Mouse (Mus musculus): ENCODE measurements at regions not wholly inside any gene's neighbourhood (a gene's known extent, or its start where the extent isn't known, plus 50 kb on each side); places are given as distances from the start of the nearest gene placed in this dataset.

DNA sequence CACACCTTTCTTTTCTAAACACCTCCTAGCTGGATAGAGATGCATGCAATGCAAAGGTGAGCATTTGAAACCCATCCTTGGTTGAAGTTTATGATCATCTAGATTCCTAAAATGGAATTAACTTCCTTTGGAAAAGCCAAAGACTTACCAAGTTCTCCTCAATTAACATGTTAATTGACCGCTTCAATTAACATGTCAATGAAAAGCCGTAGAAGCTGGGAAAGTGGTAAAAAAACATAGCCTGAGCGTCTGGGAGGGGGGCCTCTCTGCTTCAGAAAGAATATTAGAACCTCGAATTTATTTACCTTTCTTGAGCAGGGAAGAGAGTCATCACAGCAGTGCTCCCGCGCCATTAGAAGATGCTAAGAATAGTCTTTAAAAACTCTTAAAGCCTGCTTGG is 338.5 kb downstream of the Sox9 start:
- dilution Hi-C loops (cut with MboI; ENCODE audit: extremely low pct_ligation_motif_present, extremely low pct_unique_long_range_greater_than_20kb, low sequenced_read_pairs): no loop called here
- no peaks in the 10 kb centered on the region for H3K9me3 ChIP-seq (replicated peaks; ENCODE audit: low read length)
- no peak overlapping the region for H3K27ac ChIP-seq (ENCODE audit: insufficient read depth, low read depth)
- peaks cover 0 to 26% of the 10 kb centered on the region in 2 experiments for H3K36me3 ChIP-seq (replicated peaks in 1 of 2; ENCODE audit: control insufficient read depth in 1 of 2, insufficient read depth in 1 of 2, low read length in 1 of 2)
- no peak overlapping the region for H3K9ac ChIP-seq (ENCODE audit: insufficient read depth, low read depth)
- H3K79me2 ChIP-seq (replicated peaks; ENCODE audit: control insufficient read depth, extremely low read depth, insufficient read depth, poor library complexity, severe bottlenecking): no peaks in the 10 kb centered on the region
- H3K27me3 ChIP-seq (replicated peaks): no peaks in the 10 kb centered on the region
- in situ Hi-C loops (cut with MboI; ENCODE audit: low pct_ligation_motif_present, low pct_unique_long_range_greater_than_20kb, low sequenced_read_pairs): no loop called here
- no peak for TF ChIP-seq USF2 (conservative IDR thresholded peaks at IDR 0.05; ENCODE audit: low read depth, low read length)
- no peak for TF ChIP-seq POLR2A (IDR thresholded peaks at IDR 0.05; ENCODE audit: low read depth, low read length)
- TF ChIP-seq TCF12 (IDR thresholded peaks at IDR 0.05; ENCODE audit: low read depth, low read length): no peak
- TF ChIP-seq ZKSCAN1 (IDR thresholded peaks at IDR 0.05; ENCODE audit: borderline replicate concordance, low read depth, low read length): no peak
- no peak for TF ChIP-seq MAFK (IDR thresholded peaks at IDR 0.05; ENCODE audit: insufficient replicate concordance, low read length)
- TF ChIP-seq NRF1 (IDR thresholded peaks at IDR 0.05; ENCODE audit: low read depth, low read length): no peak
- no peak for TF ChIP-seq USF1 (IDR thresholded peaks at IDR 0.05; ENCODE audit: low read depth, low read length)
- no peak for TF ChIP-seq NELFE (IDR thresholded peaks at IDR 0.05; ENCODE audit: low read depth, low read length)
- TF ChIP-seq ZMIZ1 (IDR thresholded peaks at IDR 0.05; ENCODE audit: low read depth, low read length): no peak
- TF ChIP-seq RCOR1 (conservative IDR thresholded peaks at IDR 0.05; ENCODE audit: low read depth, low read length): no peak
- TF ChIP-seq MAZ (IDR thresholded peaks at IDR 0.05; ENCODE audit: low read depth, low read length): no peak
- TF ChIP-seq ELF1 (IDR thresholded peaks at IDR 0.05; ENCODE audit: low read depth, low read length): no peak
- no peak for TF ChIP-seq MEF2A (IDR thresholded peaks at IDR 0.05; ENCODE audit: borderline replicate concordance, low read depth, low read length)
- TF ChIP-seq TBP (conservative IDR thresholded peaks at IDR 0.05; ENCODE audit: low read depth, low read length): no peak
- TF ChIP-seq RAD21 (IDR thresholded peaks at IDR 0.05; ENCODE audit: low read depth, low read length): no peak
- TF ChIP-seq KAT2A (IDR thresholded peaks at IDR 0.05; ENCODE audit: insufficient replicate concordance, low read length): no peak
- no peak for TF ChIP-seq ZNF384 (IDR thresholded peaks at IDR 0.05; ENCODE audit: low read depth, low read length)
- no peak for DNase-seq (ENCODE audit: extremely low read depth)
- peaks cover 0 to 4% of the 10 kb centered on the region in 2 experiments; a peak in 1 of 4 replicates for H3K4me1 ChIP-seq (ENCODE audit: control insufficient read depth in 1 of 2, insufficient read depth in 2 of 2)
- H3K4me2 ChIP-seq (ENCODE audit: insufficient read depth, low read depth, poor library complexity, severe bottlenecking): no peak overlapping the region
- no peak overlapping the region for H3K4me3 ChIP-seq (replicated peaks in 1 of 3; ENCODE audit: low read depth in 2 of 3, low read length in 2 of 3, poor library complexity in 1 of 3)

DNA sequence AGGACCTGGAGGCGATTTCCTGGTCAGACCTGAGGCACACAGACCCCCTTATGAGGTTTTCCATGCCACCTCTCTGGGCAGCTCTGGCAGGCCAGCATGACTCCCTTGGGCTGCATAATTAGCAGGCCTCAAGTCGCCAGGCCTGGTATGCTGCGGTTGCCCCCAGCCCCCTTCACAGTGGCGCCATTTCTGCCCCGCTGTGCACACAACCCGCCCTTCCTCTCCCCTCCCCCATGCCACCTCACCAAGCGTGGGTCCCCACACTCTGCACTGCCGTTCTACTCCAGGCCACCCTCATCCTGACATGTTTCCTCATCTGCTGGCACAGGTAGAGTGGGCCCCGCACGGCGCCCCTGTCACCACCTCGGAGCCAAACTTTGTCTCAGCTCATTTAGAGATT is 339.3 kb downstream of the Sox9 start:
- in situ Hi-C loops (cut with MboI; ENCODE audit: low pct_ligation_motif_present, low pct_unique_long_range_greater_than_20kb, low sequenced_read_pairs) (no loop called here), dilution Hi-C loops (cut with MboI; ENCODE audit: extremely low pct_ligation_motif_present, extremely low pct_unique_long_range_greater_than_20kb, low sequenced_read_pairs) (no loop called here)
- Histone ChIP-seq H3K4me1 (ENCODE audit: control insufficient read depth in 1 of 2, insufficient read depth in 2 of 2) (peaks cover 0 to 4% of the 10 kb centered on the region in 2 experiments; a peak in 1 of 4 replicates), H3K27me3 (replicated peaks) (no peaks in the 10 kb centered on the region), H3K79me2 (replicated peaks; ENCODE audit: control insufficient read depth, extremely low read depth, insufficient read depth, poor library complexity, severe bottlenecking) (no peaks in the 10 kb centered on the region), H3K27ac (ENCODE audit: insufficient read depth, low read depth) (no peak overlapping the region), H3K9ac (ENCODE audit: insufficient read depth, low read depth) (no peak overlapping the region), H3K4me2 (ENCODE audit: insufficient read depth, low read depth, poor library complexity, severe bottlenecking) (no peak overlapping the region), H3K9me3 (replicated peaks; ENCODE audit: low read length) (no peaks in the 10 kb centered on the region), H3K36me3 (replicated peaks in 1 of 2; ENCODE audit: control insufficient read depth in 1 of 2, insufficient read depth in 1 of 2, low read length in 1 of 2) (peaks cover 0 to 31% of the 10 kb centered on the region in 2 experiments), H3K4me3 (replicated peaks in 1 of 3; ENCODE audit: low read depth in 2 of 3, low read length in 2 of 3, poor library complexity in 1 of 3) (no peak overlapping the region)
- DNase-seq (ENCODE audit: extremely low read depth): no peak
- no peak for TF ChIP-seq NELFE (IDR thresholded peaks at IDR 0.05; ENCODE audit: low read depth, low read length)
- no peak for TF ChIP-seq KAT2A (IDR thresholded peaks at IDR 0.05; ENCODE audit: insufficient replicate concordance, low read length)
- TF ChIP-seq IRF4 (IDR thresholded peaks at IDR 0.05; ENCODE audit: low read depth, low read length): no peak
- no peak for TF ChIP-seq NRF1 (IDR thresholded peaks at IDR 0.05; ENCODE audit: low read depth, low read length)
- TF ChIP-seq POLR2AphosphoS2 (IDR thresholded peaks at IDR 0.05; ENCODE audit: low read depth, low read length): no peak
- TF ChIP-seq HCFC1 (IDR thresholded peaks at IDR 0.05; ENCODE audit: low read depth, low read length): no peak
- TF ChIP-seq TCF12 (IDR thresholded peaks at IDR 0.05; ENCODE audit: low read depth, low read length): no peak
- TF ChIP-seq CTCF (conservative IDR thresholded peaks at IDR 0.05 in 1 of 2, IDR thresholded peaks at IDR 0.05 in 1 of 2; ENCODE audit: low read depth in 2 of 2, low read length in 2 of 2): no peak
- TF ChIP-seq USF2 (conservative IDR thresholded peaks at IDR 0.05; ENCODE audit: low read depth, low read length): no peak
- TF ChIP-seq MYC (IDR thresholded peaks at IDR 0.05; ENCODE audit: low read depth, low read length): no peak
